Mouse (Mus musculus) left cerebral cortex, postnatal 10 days (tissue): ENCODE measurements around the gene Zdhhc24. TPM values are rescaled to one million over a fixed set of nuclear protein-coding genes. Genes with fewer than 3 reads are reported as not detected.
"Not testable (repeated sequence)": the region's sequence is repeated elsewhere in the genome, so short reads cannot be mapped to it uniquely, and the experiment has no call there.

Experiments used
- DNase-seq, 2 experiments: peaks; one replicate each; pipeline ENCODE4 v3.0.0; 2021 to 2022; ENCODE audit warnings: low spot score in 2 of 2, mixed read lengths in 1 of 2; ENCODE audit errors: extremely low spot score in 1 of 2
- intact Hi-C: fragments of 180-260 bp; cut with DNase I; formaldehyde crosslinking; loops from one replicate; pipeline ENCODE4 v1.15.1; 2025
- total RNA-seq, 2 experiments: library from RNA; stranded (reverse); gene quantifications; 2 replicates each; pipeline ENCODE4 v1.2.3; 2021

Zdhhc24 gene
- total RNA-seq, 2 experiments from 2014 or later, result 22.7 to 27.8 TPM

GRCm38 (mm10) chr19:4874613-4875012 lies 3.9 kb upstream of the Zdhhc24 start:
- DNase-seq, intact Hi-C loops: not testable (repeated sequence)

DNA sequence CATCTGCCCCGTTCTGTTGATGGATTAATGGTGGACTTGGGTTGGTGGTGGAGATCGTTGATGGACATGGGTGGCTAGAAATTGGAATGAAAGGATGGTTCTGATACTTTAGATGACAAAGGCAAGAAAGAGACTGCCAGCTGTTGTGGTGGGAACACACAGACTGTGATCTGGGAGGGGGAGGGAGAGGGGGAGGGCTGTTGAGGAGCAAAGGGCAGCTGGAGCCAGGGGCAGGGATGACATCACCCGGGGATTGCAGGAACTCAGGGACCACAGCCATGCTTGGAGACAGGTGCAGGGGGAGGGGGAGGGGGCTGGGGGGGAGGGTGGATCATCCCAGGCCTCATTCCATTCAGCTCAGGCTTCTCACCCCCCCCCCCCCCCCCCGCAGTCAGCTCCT lies 2.2 kb upstream of the Zdhhc24 start:
- no peak for DNase-seq
- intact Hi-C loops, result no loop called here

- no peak for DNase-seq
- intact Hi-C loops, result no loop called here
Observed at GRCm38 (mm10) chr19:4876755-4877154, 1.7 kb upstream of the Zdhhc24 start.

- intact Hi-C loops, result no loop called here
- DNase-seq, result no peak
Observed at GRCm38 (mm10) chr19:4877785-4878184, 683 bp upstream of the Zdhhc24 start, which contains the start of gene Actn3. Gene Actn3, minus strand, starts transcription at chr19:4877909.

- intact Hi-C loops, result no loop called here
- no peak for DNase-seq
Observed at GRCm38 (mm10) chr19:4879324-4879703, 846 bp downstream of the Zdhhc24 start.

DNA sequence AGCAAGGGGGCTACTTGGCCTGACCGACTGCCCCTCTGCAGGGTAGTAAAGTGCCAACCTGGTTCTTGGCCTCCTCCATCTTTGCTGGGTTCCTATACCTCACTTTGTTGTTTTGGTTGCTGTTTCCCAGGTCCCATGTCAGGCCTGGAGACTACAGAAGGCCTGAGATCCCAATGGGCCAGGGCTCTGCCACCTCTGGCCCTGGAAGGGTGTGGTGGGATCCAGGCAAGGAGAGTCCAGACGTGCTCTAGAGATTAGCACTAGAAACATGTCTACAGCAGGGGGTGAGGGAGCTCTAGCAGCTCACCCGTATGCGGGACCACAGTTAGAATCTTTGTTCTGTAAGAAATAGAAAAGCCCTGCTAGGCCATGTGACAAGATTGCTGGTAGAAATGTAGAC lies 5.5 kb downstream of the Zdhhc24 start:
- intact Hi-C loops, result no loop called here
- no peak for DNase-seq

DNA sequence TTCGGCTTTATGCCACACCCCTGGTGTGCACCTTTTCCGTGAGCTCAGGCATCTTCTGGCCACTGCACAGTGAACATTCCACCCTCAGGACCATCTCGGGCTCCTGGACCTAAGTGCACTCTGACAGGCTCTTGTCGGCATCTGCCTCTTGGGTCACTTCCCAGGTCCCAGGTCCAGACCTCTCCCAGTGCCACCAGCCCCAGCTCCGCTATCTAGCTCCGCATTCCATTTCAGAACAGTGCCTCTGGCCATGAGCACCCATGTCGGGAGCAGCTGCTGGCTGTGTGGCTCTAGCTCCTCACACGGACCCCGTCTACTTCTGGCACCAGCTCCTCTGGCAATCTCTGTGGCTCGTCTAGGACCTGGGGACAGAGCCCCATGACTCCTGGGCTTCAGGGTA lies 11.3 kb downstream of the Zdhhc24 start:
- DNase-seq, result no peak
- intact Hi-C loops, result no loop called here

DNA sequence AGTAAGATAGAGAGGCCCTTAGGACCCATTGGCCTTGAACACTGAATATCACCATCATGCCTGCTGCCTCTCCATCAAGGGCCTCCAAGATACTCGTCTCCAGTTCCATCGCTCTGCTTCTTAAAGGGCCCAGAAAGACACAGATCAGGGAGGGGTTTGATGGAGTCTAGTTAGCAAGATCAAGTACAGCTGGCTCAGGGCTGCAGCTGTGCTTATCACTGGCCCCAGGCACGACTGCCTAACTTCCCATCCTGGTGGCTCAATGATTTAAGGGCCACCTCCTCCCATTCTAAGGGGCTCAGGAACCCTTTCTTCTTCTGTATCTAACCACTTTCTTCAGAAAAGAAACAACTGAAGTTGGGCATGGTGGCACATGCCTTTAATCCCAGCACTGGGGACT lies 13.3 kb downstream of the Zdhhc24 start:
- intact Hi-C loops, result no loop called here
- no peak for DNase-seq

DNA sequence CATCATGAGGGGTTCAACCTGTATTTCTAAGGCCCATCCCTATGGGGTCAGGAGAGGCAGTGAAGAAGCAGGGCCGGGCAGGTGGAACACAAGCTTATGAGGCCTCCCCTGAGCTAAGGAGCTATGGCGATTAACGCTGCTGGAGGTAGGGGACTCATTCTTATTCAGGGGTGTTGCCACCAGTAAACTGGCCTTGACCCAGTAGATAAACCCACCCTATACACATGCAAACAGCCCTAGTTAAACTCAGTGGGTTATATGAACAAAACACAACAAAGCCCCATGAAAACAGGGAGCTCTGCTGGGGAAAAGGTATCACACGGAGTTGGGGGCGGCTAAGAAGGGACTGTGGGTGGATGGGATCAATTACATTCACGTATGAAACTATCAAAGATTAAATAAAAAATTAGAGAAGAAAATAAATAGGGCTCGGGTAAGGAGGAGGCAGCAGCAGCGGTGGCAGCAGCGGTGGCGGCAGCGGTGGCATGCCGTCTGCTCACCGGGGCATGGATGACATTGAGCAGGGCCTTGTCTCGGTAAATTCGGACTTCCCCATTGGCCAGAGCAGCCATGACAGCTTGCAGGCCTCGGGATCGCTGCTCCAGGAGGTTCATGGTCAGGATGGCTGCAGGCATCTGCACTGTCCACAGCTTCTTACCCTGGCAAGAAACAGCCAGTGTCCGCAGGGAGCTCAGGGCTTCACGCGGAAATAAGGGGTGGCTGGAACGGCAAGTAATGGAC lies 18.5 kb downstream of the Zdhhc24 start:
- DNase-seq, result no peak
- intact Hi-C loops, result no loop called here

GRCm38 (mm10) chr19:4898972-4899371 lies 20.5 kb downstream of the Zdhhc24 start:
- intact Hi-C loops, result no loop called here
- no peak for DNase-seq

DNA sequence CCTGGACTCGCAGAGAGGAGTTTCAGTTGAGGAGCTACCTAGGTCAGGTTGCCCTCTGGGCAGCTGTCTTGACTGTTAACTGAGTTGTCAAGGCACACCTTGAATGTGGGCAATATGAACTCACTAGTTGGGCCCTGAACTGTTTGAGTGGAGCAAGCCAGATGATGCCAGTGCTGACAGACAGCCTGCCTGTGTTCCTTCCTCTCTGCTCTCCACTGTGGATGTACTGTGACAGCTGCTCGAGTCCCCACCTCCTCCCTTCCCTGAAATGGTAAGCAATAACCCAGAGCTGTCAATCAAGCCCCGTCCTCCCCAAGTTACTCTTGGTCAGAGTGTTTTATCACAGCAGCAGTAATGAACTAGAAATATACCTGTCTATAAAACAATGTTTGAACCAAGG lies 21.4 kb downstream of the Zdhhc24 start:
- no peak for DNase-seq
- intact Hi-C loops, result loop anchor here (10.0 kb wide), 1 partner anchor 145 kb away; the partner anchor contains the start of gene Rbm4b

DNA sequence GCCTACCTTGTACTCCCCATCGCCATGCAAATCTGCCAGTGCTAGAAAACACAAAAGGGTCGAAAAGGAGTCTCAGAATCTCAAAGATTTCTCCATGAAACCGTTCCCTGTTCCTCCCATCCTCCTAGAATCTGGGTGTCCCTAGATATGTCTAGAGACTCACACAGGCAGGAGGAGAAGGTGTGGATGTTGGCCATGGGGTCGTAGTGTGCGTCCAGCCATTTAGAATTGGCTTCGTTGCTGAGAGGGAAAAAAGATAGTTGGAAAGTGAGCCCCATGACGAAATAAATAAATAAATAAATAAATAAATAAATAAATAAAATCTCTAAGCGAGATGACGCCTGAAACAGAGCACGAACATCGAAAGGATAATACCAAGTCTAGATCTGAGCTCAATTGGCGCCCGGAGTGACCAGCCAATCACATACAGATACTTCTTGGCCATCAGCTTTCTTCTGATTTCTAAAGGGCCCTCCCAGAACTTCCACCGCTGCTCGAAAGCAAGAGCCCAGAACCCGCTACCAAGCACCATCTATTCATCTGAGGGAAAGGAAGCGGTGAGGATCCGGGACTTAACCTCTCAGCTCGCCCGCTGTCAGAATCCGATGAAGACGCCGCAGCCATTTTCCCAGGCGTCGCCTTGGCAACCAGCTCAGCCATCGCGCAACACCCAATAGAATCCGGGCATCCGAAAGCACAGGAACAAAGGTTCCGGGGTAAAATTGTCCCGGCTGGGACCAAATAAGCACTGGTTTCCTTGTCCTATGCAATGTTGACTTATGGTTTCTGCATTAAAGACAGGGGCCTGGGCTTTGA lies 27.7 kb downstream of the Zdhhc24 start, which contains the start of gene Bbs1:
Gene Bbs1 (minus strand): TSS at position 650 of the 816 bp plus-strand sequence.
- DNase-seq, result peak; percentile 82 to 88
- intact Hi-C loops, result loop anchor here (10.0 kb wide), 1 partner anchor 151 kb away; the partner anchor contains the start of gene Rbm4b

- DNase-seq, result peak in 1 of 2 experiments; percentile 30
- intact Hi-C loops, result loop anchor here (10.0 kb wide), 1 partner anchor 153 kb away; the partner anchor contains the start of gene Rbm4b
Observed at GRCm38 (mm10) chr19:4908107-4908506, 29.6 kb downstream of the Zdhhc24 start.

- intact Hi-C loops, result loop anchor here (10.0 kb wide), 1 partner anchor 155 kb away; the partner anchor contains the start of gene Rbm4b
- DNase-seq, result no peak
Observed at GRCm38 (mm10) chr19:4909376-4909775, 30.9 kb downstream of the Zdhhc24 start.

DNA sequence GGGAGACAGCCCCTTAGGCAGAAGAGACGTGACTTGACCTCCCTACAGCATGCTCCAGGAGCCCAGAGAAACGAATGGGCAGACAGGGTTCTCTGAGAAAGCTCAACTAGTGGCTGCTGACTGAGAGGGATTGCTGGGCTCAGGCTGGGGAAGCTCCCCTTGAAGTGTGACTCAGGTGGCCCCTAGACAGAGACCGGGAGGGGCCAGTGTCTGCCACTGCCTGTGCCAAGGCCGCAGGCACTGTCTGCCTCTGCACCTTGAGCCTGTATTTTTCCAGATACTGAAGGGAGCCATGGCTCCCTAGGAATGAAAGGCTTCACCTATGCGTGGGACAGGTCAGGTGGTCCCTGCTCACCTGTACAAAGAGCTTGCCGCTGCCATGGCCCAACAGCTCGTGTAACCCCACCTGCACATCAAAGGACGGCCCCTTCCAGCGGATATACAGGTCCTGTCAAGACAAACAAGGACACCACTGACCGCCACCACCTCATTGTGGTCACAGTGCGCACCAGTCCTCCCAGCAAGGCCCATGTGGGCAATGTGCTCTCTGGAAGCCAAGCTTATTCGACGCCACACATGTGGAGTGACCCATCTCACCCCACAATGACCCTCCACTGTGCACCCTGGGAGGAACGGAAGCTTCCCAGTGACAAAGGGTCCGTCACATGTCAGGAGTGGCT lies 37.6 kb downstream of the Zdhhc24 start:
- no peak for DNase-seq
- intact Hi-C loops, result no loop called here

DNA sequence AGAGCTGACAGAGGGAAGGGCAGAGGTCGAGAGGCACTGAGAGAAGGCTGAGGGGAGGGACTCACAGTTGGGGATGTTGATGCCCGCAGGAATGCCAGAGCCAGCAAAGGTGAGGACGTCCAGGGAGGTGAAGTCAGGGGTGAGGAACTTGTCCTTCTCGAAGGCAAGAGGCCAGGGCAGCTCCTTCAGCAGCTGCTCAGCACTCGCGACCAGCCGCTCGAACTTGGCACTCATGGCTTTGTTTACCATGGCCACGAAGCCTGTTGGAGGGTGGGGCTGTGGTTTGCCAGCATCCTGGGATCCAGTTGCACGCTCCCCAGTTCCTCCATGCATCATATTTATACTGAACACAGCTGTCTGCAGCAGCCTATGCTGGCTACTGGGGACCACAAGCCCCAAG lies 38.4 kb downstream of the Zdhhc24 start:
- no peak for DNase-seq
- intact Hi-C loops, result no loop called here

DNA sequence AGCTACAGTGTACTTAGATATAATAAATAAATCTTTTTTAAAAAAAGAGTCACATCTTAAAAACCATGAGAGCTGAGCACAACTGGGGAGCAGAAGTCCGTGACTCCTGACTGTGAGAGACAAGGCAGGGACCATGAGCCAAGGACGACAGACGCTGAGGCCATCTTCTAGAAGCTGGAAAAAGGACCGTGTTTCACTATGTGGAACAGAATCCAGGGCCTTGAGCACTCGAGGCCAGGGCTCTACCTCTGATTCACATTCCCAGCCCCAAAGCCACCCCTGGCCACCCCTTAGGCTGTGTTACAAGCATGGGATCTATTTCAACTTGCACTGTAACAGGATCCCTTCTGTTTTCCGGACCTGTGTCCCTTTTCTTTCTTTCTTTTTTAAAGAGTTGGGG lies 41.2 kb downstream of the Zdhhc24 start:
- intact Hi-C loops, result no loop called here
- no peak for DNase-seq

GRCm38 (mm10) chr19:4925121-4925860 lies 46.8 kb downstream of the Zdhhc24 start:
- DNase-seq, result no peak
- intact Hi-C loops, result no loop called here
